Mouse (Mus musculus) lung, embryonic 14.5 days (tissue): ENCODE data around the gene Cox6b1. TPM values are rescaled to one million over a fixed set of nuclear protein-coding genes. Genes with fewer than 3 reads are reported as not detected.

Experiments used
- ATAC-seq: fragments of 200-750 bp; cut with Nextera tagmentation; 2 replicates; pipeline ENCODE4 v1.8.0; 2017; ENCODE audit warnings: mild to moderate bottlenecking, moderate TSS enrichment, moderate library complexity; ENCODE audit not compliant: insufficient read depth
- DNase-seq: peaks from one replicate; pipeline ENCODE4 v3.0.0-alpha.2; 2015
- H3K27ac ChIP-seq: fragments of 300-500 bp; sonication (generic); 2 replicates; pipeline ENCODE4 v1.5.1; 2014; ENCODE audit warnings: low read depth, mild to moderate bottlenecking, moderate library complexity
- H3K27me3 ChIP-seq: fragments of 300-500 bp; sonication (generic); 2 replicates; pipeline ENCODE4 v1.6.1; 2014; ENCODE audit warnings: low read length, control low read depth; ENCODE audit not compliant: insufficient read depth
- H3K36me3 ChIP-seq: fragments of 300-500 bp; sonication (generic); 2 replicates; pipeline ENCODE4 v1.6.1; 2014; ENCODE audit warnings: control low read depth; ENCODE audit not compliant: insufficient read depth
- H3K4me1 ChIP-seq: fragments of 300-500 bp; sonication (generic); 2 replicates; pipeline ENCODE4 v1.6.1; 2014; ENCODE audit warnings: antibody characterized with exemption, control low read depth; ENCODE audit not compliant: insufficient read depth
- H3K4me2 ChIP-seq: fragments of 300-500 bp; sonication (generic); 2 replicates; pipeline ENCODE4 v1.6.1; 2014; ENCODE audit warnings: mild to moderate bottlenecking
- H3K4me3 ChIP-seq: fragments of 300-500 bp; sonication (generic); 2 replicates; pipeline ENCODE4 v1.5.1; 2014; ENCODE audit warnings: low read depth, low read length
- H3K9ac ChIP-seq: fragments of 300-500 bp; sonication (generic); 2 replicates; pipeline ENCODE4 v1.6.1; 2014
- H3K9me3 ChIP-seq: fragments of 300-500 bp; sonication (generic); 2 replicates; pipeline ENCODE4 v1.6.1; 2016; ENCODE audit warnings: low read depth, low read length, control low read depth
- CTCF ChIP-seq: IDR thresholded peaks from 2 replicates; pipeline ENCODE4 v1.5.1; 2016; ENCODE audit warnings: antibody characterized with exemption, low read depth
- WGBS: fragments of 180-500 bp; shearing (Covaris S2); extraction: QIAGEN DNeasy Blood & Tissue Kit; methylation state at CpG from one replicate; pipeline ENCODE4 v1.1.7; 2014; 5-methylcytosine and 5-hydroxymethylcytosine counted together
- microRNA-seq: library from miRNA; unstranded; fragments of <30 nt; microRNA quantifications from one replicate; pipeline ENCODE4, GENCODE M21; 2016; ENCODE audit warnings: borderline number of aligned reads
- polyA plus RNA-seq: library from polyadenylated mRNA; unstranded; fragments of >200 nt; fragmentation: Nextera tagmentation; extraction: Ambion mirVana; gene quantifications from 2 replicates; pipeline ENCODE4 v1.2.1, GENCODE M21; 2014

Cox6b1 gene
- polyA plus RNA-seq, 1 experiment from 2014 or later: 855 TPM

- 89% methylated on average over 7 of the region's 7 CpGs for WGBS
Observed at GRCm38 (mm10) chr7:30585170-30585569, 40.8 kb downstream of the Cox6b1 start.

GRCm38 (mm10) chr7:30584339-30584738 is 41.6 kb downstream of the Cox6b1 start:
- H3K36me3 ChIP-seq: peaks cover 73% of the 10 kb centered on the region
- DNase-seq: no peak
- H3K4me3 ChIP-seq: no peak overlapping the region
- WGBS: 87% methylated on average over 10 of the region's 10 CpGs
- no peak for ATAC-seq
- H3K9ac ChIP-seq: no peak overlapping the region
- H3K27ac ChIP-seq: no peak overlapping the region
- H3K27me3 ChIP-seq: no peaks in the 10 kb centered on the region
- no peaks in the 10 kb centered on the region for H3K9me3 ChIP-seq
- no peaks in the 10 kb centered on the region for H3K4me1 ChIP-seq
- H3K4me2 ChIP-seq: no peak overlapping the region
- TF ChIP-seq CTCF: no peak

More at GRCm38 (mm10) chr7:30585170-30585569, 40.8 kb downstream of the Cox6b1 start:
- Histone ChIP-seq H3K9ac (no peak overlapping the region), H3K36me3 (peaks cover 65% of the 10 kb centered on the region), H3K4me2 (no peak overlapping the region), H3K27ac (no peak overlapping the region), H3K27me3 (no peaks in the 10 kb centered on the region), H3K4me1 (0 out of 2 replicates have a peak, but pooled peaks cover 3% of the 10 kb centered on the region), H3K9me3 (no peaks in the 10 kb centered on the region), H3K4me3 (no peak overlapping the region)
- no peak for TF ChIP-seq CTCF
- no peak for ATAC-seq
- DNase-seq: no peak

- no peak for TF ChIP-seq CTCF
- WGBS: 94% methylated on average over 16 of the region's 16 CpGs
- no peak overlapping the region for H3K9ac ChIP-seq
- ATAC-seq (no peak), DNase-seq (no peak)
- no peaks in the 10 kb centered on the region for H3K27me3 ChIP-seq
- H3K36me3 ChIP-seq: peaks cover 99% of the 10 kb centered on the region
- no peak overlapping the region for H3K4me3 ChIP-seq
- no peaks in the 10 kb centered on the region for H3K9me3 ChIP-seq
- H3K4me1 ChIP-seq: no peaks in the 10 kb centered on the region
- H3K27ac ChIP-seq: no peak overlapping the region
- no peak overlapping the region for H3K4me2 ChIP-seq
Observed at GRCm38 (mm10) chr7:30581547-30581946, 44.4 kb downstream of the Cox6b1 start.

- H3K4me2 ChIP-seq: no peak overlapping the region
- peaks cover 99% of the 10 kb centered on the region for H3K36me3 ChIP-seq
- ATAC-seq (no peak), DNase-seq (no peak)
- H3K27ac ChIP-seq: no peak overlapping the region
- WGBS: 89% methylated on average over 8 of the region's 8 CpGs
- TF ChIP-seq CTCF: no peak
- no peak overlapping the region for H3K9ac ChIP-seq
- no peaks in the 10 kb centered on the region for H3K9me3 ChIP-seq
- no peaks in the 10 kb centered on the region for H3K4me1 ChIP-seq
- H3K4me3 ChIP-seq: no peak overlapping the region
- no peaks in the 10 kb centered on the region for H3K27me3 ChIP-seq
Observed at GRCm38 (mm10) chr7:30579950-30580349, 46.0 kb downstream of the Cox6b1 start.

- H3K27me3 ChIP-seq: no peaks in the 10 kb centered on the region
- no peak for TF ChIP-seq CTCF
- peaks cover 97% of the 10 kb centered on the region for H3K36me3 ChIP-seq
- no peak overlapping the region for H3K4me3 ChIP-seq
- H3K4me2 ChIP-seq: no peak overlapping the region
- H3K9ac ChIP-seq: no peak overlapping the region
- no peaks in the 10 kb centered on the region for H3K4me1 ChIP-seq
- no peak overlapping the region for H3K27ac ChIP-seq
- no peaks in the 10 kb centered on the region for H3K9me3 ChIP-seq
- ATAC-seq: no peak
- 77% methylated on average over 2 of the region's 2 CpGs for WGBS
- DNase-seq: no peak
Observed at GRCm38 (mm10) chr7:30572969-30573368, 53.0 kb downstream of the Cox6b1 start.

- H3K27me3 ChIP-seq: no peaks in the 10 kb centered on the region
- no peaks in the 10 kb centered on the region for H3K4me1 ChIP-seq
- H3K4me3 ChIP-seq: no peak overlapping the region
- DNase-seq (no peak), ATAC-seq (no peak)
- WGBS: 90% methylated on average over 5 of the region's 5 CpGs
- TF ChIP-seq CTCF: no peak
- H3K9me3 ChIP-seq: no peaks in the 10 kb centered on the region
- H3K27ac ChIP-seq: no peak overlapping the region
- H3K36me3 ChIP-seq: peaks cover 94% of the 10 kb centered on the region
- no peak overlapping the region for H3K9ac ChIP-seq
- H3K4me2 ChIP-seq: no peak overlapping the region
Observed at GRCm38 (mm10) chr7:30572389-30572788, 53.6 kb downstream of the Cox6b1 start.

GRCm38 (mm10) chr7:30567555-30567954 is 58.4 kb downstream of the Cox6b1 start:
- ATAC-seq (no peak), DNase-seq (no peak)
- no peak overlapping the region for H3K27ac ChIP-seq
- H3K4me1 ChIP-seq: no peaks in the 10 kb centered on the region
- H3K27me3 ChIP-seq: no peaks in the 10 kb centered on the region
- H3K4me2 ChIP-seq: no peak overlapping the region
- peaks cover 76% of the 10 kb centered on the region for H3K36me3 ChIP-seq
- no peak overlapping the region for H3K4me3 ChIP-seq
- H3K9ac ChIP-seq: no peak overlapping the region
- 81% methylated on average over 11 of the region's 11 CpGs for WGBS
- H3K9me3 ChIP-seq: no peaks in the 10 kb centered on the region
- no peak for TF ChIP-seq CTCF

Small RNA genes within 50 kb of the gene (microRNA-seq; reads per million reads assigned to microRNA genes)
- not detected for gene Mir3569

Other genes with a start within 250 kb of the Cox6b1 start
- gene Tyrobp, start 212.4 kb downstream of the Cox6b1 start, polyA plus RNA-seq: 46.0 and 46.8 TPM in 2 replicates
- gene Hcst, start 206.3 kb downstream of the Cox6b1 start, polyA plus RNA-seq: 1.5 and 2.0 TPM in 2 replicates
- gene Nfkbid, start 204.4 kb downstream of the Cox6b1 start, polyA plus RNA-seq: 1.7 and 2.0 TPM in 2 replicates
- gene Aplp1, start 180.6 kb downstream of the Cox6b1 start, polyA plus RNA-seq: 22.3 and 22.6 TPM in 2 replicates
- gene Kirrel2, start 168.5 kb downstream of the Cox6b1 start, polyA plus RNA-seq: not detected in 2 replicates
- gene Nphs1, start 167.8 kb downstream of the Cox6b1 start, polyA plus RNA-seq: 0.19 TPM in 1 of 2 replicates, not detected in the other
- not detected in 2 replicates for gene Prodh2, start 132.5 kb downstream of the Cox6b1 start, polyA plus RNA-seq
- gene Arhgap33, start 91.1 kb downstream of the Cox6b1 start, polyA plus RNA-seq: 13.8 and 14.3 TPM in 2 replicates
- 24.9 and 26.0 TPM in 2 replicates for gene Hspb6, start 74.0 kb downstream of the Cox6b1 start, polyA plus RNA-seq
- gene Proser3, start 73.9 kb downstream of the Cox6b1 start, polyA plus RNA-seq: 18.3 and 18.7 TPM in 2 replicates
- gene Lin37, start 66.3 kb downstream of the Cox6b1 start, polyA plus RNA-seq: 33.7 and 34.7 TPM in 2 replicates
- gene U2af1l4, start 62.9 kb downstream of the Cox6b1 start, polyA plus RNA-seq: 101 and 120 TPM in 2 replicates
- 7.9 and 9.9 TPM in 2 replicates for gene Gm49396, start 62.8 kb downstream of the Cox6b1 start, polyA plus RNA-seq
- 104 and 105 TPM in 2 replicates for gene Psenen, start 62.5 kb downstream of the Cox6b1 start, polyA plus RNA-seq
- gene Igflr1, start 60.7 kb downstream of the Cox6b1 start, polyA plus RNA-seq: 3.0 and 4.1 TPM in 2 replicates
- gene Kmt2b, start 37.4 kb downstream of the Cox6b1 start, polyA plus RNA-seq: 11.7 and 14.8 TPM in 2 replicates
- 1.7 and 2.4 TPM in 2 replicates for gene Zbtb32, start 27.2 kb downstream of the Cox6b1 start, polyA plus RNA-seq
- gene Upk1a, start 13.3 kb downstream of the Cox6b1 start, polyA plus RNA-seq: 0.46 and 0.51 TPM in 2 replicates
- gene Etv2, start 9.7 kb upstream of the Cox6b1 start, polyA plus RNA-seq: not detected in 2 replicates
- gene Rbm42, start 24.2 kb upstream of the Cox6b1 start, polyA plus RNA-seq: 115 and 117 TPM in 2 replicates
- 63.5 TPM in 2 replicates for gene Haus5, start 38.8 kb upstream of the Cox6b1 start, polyA plus RNA-seq
- not detected in 2 replicates for gene Pmis2, start 45.5 kb upstream of the Cox6b1 start, polyA plus RNA-seq
- 0.34 and 0.46 TPM in 2 replicates for gene 2200002J24Rik, start 72.8 kb upstream of the Cox6b1 start, polyA plus RNA-seq
- 0.23 and 0.42 TPM in 2 replicates for gene Atp4a, start 86.1 kb upstream of the Cox6b1 start, polyA plus RNA-seq
- 169 and 179 TPM in 2 replicates for gene Tmem147, start 103.4 kb upstream of the Cox6b1 start, polyA plus RNA-seq
- gene Gapdhs, start 117.5 kb upstream of the Cox6b1 start, polyA plus RNA-seq: 0.68 and 0.91 TPM in 2 replicates
- 0.34 and 1.3 TPM in 2 replicates for gene Sbsn, start 125.3 kb upstream of the Cox6b1 start, polyA plus RNA-seq
- 2.4 TPM in 2 replicates for gene Dmkn, start 137.6 kb upstream of the Cox6b1 start, polyA plus RNA-seq
- not detected in 2 replicates for gene Krtdap, start 161.7 kb upstream of the Cox6b1 start, polyA plus RNA-seq
- gene Ffar2, start 197.6 kb upstream of the Cox6b1 start, polyA plus RNA-seq: 0.20 and 0.39 TPM in 2 replicates
- gene Ffar3, start 230.0 kb upstream of the Cox6b1 start, polyA plus RNA-seq: not detected in 2 replicates
- not detected in 2 replicates for gene Ffar1, start 235.4 kb upstream of the Cox6b1 start, polyA plus RNA-seq